9 mouse cellular contexts compared by ENCODE assay signal in genomic region chr19:3922661-3923371, GRCm38 (mm10). TPM values are rescaled to one million over a fixed set of nuclear protein-coding genes. Genes with fewer than 3 reads are reported as not detected.
A peak's percentile ranks its signal among the peaks of the same experiment; 100 is the strongest.
DNase-seq lines count a peak whose midpoint lies in the region; ATAC-seq and TF ChIP-seq lines count a peak whose summit lies in the region.
"Had no signal": no experiment of that assay in that cellular context is flagged by ENCODE, and none has a peak within 500 bp of the region (broad histone marks: within the 10 kb centered on the region; RNA-seq: fewer than 3 reads in every experiment).

No protein-coding gene starts in this region.

- TF ChIP-seq CTCF in gastrocnemius, adult 2 months (IDR thresholded peaks at IDR 0.05) = no peak
- 0 out of 2 replicates have a peak, but pooled peaks have one; percentile 5 for TF ChIP-seq CTCF in liver, embryonic 14.5 days (IDR thresholded peaks at IDR 0.05; ENCODE audit: low read depth)

- peaks cover 3 to 8% of the 10 kb centered on the region in 2 experiments; a peak in 3 of 4 replicates for H3K4me1 ChIP-seq in liver, embryonic 14.5 days (replicated peaks; ENCODE audit: control insufficient read depth in 2 of 2, insufficient read depth in 2 of 2, low read length in 1 of 2)
- peaks cover 15% of the 10 kb centered on the region for H3K4me1 ChIP-seq in liver, embryonic 11.5 days (replicated peaks; ENCODE audit: control insufficient read depth, insufficient read depth, low read length)
- H3K4me1 ChIP-seq in embryonic facial prominence, embryonic 10.5 days = peaks cover 35% of the 10 kb centered on the region

- peak; percentile 42 for DNase-seq in gastrocnemius, adult 2 months
- no peak for DNase-seq in gastrocnemius, postnatal 25 days
- no peak for DNase-seq in liver, embryonic 14.5 days (ENCODE audit: low read depth in 3 of 3, low spot score in 3 of 3)
- DNase-seq in liver, embryonic 11.5 days (ENCODE audit: low spot score) = no peak
- no peak for DNase-seq in embryonic facial prominence, embryonic 10.5 days (ENCODE audit: low spot score)
- DNase-seq in right cerebral cortex, postnatal 4 days = no peak
- no peak for DNase-seq in urinary bladder, adult 18-20 months (ENCODE audit: low spot score in 2 of 2)

- H3K27ac ChIP-seq in gastrocnemius, adult 2 months = peak overlapping the region; percentile 79
- no peak overlapping the region for H3K27ac ChIP-seq in liver, embryonic 14.5 days
- no peak overlapping the region for H3K27ac ChIP-seq in liver, embryonic 11.5 days (ENCODE audit: low read depth, low read length)
- H3K27ac ChIP-seq in embryonic facial prominence, embryonic 10.5 days (replicated peaks) = peak overlapping the region; percentile 59

- no peak overlapping the region for H3K9ac ChIP-seq in liver, embryonic 14.5 days (replicated peaks)
- no peak overlapping the region for H3K9ac ChIP-seq in liver, embryonic 11.5 days (ENCODE audit: low read depth, low read length)

- H3K27me3 ChIP-seq in liver, embryonic 14.5 days (ENCODE audit: control insufficient read depth, insufficient read depth, low read length) = no peaks in the 10 kb centered on the region
- H3K27me3 ChIP-seq in liver, embryonic 11.5 days (replicated peaks; ENCODE audit: control insufficient read depth, insufficient read depth, low read length) = no peaks in the 10 kb centered on the region
- no peaks in the 10 kb centered on the region for H3K27me3 ChIP-seq in embryonic facial prominence, embryonic 10.5 days (replicated peaks; ENCODE audit: low read depth, poor library complexity, severe bottlenecking)

- no peaks in the 10 kb centered on the region for H3K9me3 ChIP-seq in liver, embryonic 14.5 days (ENCODE audit: control insufficient read depth, low read length)
- H3K9me3 ChIP-seq in liver, embryonic 11.5 days (ENCODE audit: control insufficient read depth, low read length) = no peaks in the 10 kb centered on the region
- H3K9me3 ChIP-seq in embryonic facial prominence, embryonic 10.5 days = no peaks in the 10 kb centered on the region

- no peak for TF ChIP-seq EP300 in liver, embryonic 14.5 days (IDR thresholded peaks at IDR 0.05; ENCODE audit: low read depth)

- no peak overlapping the region for H3K4me2 ChIP-seq in liver, embryonic 14.5 days (ENCODE audit: low read depth)
- H3K4me2 ChIP-seq in liver, embryonic 11.5 days = no peak overlapping the region

- H3K4me3 ChIP-seq in gastrocnemius, adult 2 months = no peak overlapping the region
- no peak overlapping the region for H3K4me3 ChIP-seq in liver, embryonic 14.5 days (ENCODE audit: insufficient read depth in 1 of 2, low read depth in 2 of 2, low read length in 2 of 2)
- H3K4me3 ChIP-seq in liver, embryonic 11.5 days (ENCODE audit: low read depth, low read length) = no peak overlapping the region
- H3K4me3 ChIP-seq in embryonic facial prominence, embryonic 10.5 days = no peak overlapping the region

- WGBS in liver, embryonic 14.5 days (ENCODE audit: insufficient replicate concordance) = 40% methylated on average over 10 of the region's 10 CpGs
- 55% methylated on average over 10 of the region's 10 CpGs for WGBS in liver, embryonic 11.5 days
- WGBS in embryonic facial prominence, embryonic 10.5 days = 53% methylated on average over 10 of the region's 10 CpGs

- no peak for ATAC-seq in liver, embryonic 14.5 days (ENCODE audit: insufficient read depth)
- ATAC-seq in liver, embryonic 11.5 days (replicated peaks; ENCODE audit: low FRiP score) = no peak
- 0 out of 2 replicates have a peak, but pooled peaks have one; percentile 42 for ATAC-seq in megakaryocyte-erythroid progenitor cell, adult 5-6 weeks (replicated peaks; ENCODE audit: low FRiP score, low TSS enrichment, poor library complexity, severe bottlenecking)

- intact Hi-C loops in gastrocnemius, adult 2 months (cut with DNase I) = no loop called here

- H3K36me3 ChIP-seq in liver, embryonic 14.5 days (replicated peaks; ENCODE audit: control insufficient read depth, insufficient read depth, low read depth) = no peaks in the 10 kb centered on the region
- H3K36me3 ChIP-seq in liver, embryonic 11.5 days (ENCODE audit: control insufficient read depth, insufficient read depth, low read length) = no peaks in the 10 kb centered on the region
- no peaks in the 10 kb centered on the region for H3K36me3 ChIP-seq in embryonic facial prominence, embryonic 10.5 days (replicated peaks)

RNA-seq across cellular contexts. Expression of gene Aldh3b1, which starts 6.8 kb away (rescaled TPM):
- total RNA-seq in gastrocnemius, adult 2 months (2021) = under 1 TPM; 0.77 to 0.98 TPM
- total RNA-seq in gastrocnemius, postnatal 25 days (2021) = 1 to 10 TPM; 1.4 to 1.7 TPM
- polyA plus RNA-seq in liver, embryonic 14.5 days (2012; rRNA removed) = 3.3 and 3.6 TPM in 2 replicates
- 4.9 and 5.3 TPM in 2 replicates for polyA plus RNA-seq in liver, embryonic 14.5 days (2014; fragmentation: Nextera tagmentation; extraction: Ambion mirVana)
- polyA plus RNA-seq in liver, embryonic 11.5 days (2014; fragmentation: Nextera tagmentation; extraction: Ambion mirVana) = 1.7 TPM in 2 replicates
- polyA plus RNA-seq in embryonic facial prominence, embryonic 10.5 days (2016; fragmentation: Nextera tagmentation; extraction: Ambion mirVana) = 0.48 and 0.81 TPM in 2 replicates
- total RNA-seq in megakaryocyte-erythroid progenitor cell, adult 5-6 weeks (2014; fragmentation: Nextera tagmentation) = 3.9 TPM in 1 of 2 replicates, not detected in the other
- not detected in 2 replicates for total RNA-seq in megakaryocyte-erythroid progenitor cell, adult 5-6 weeks (2017)

RNA-seq across cellular contexts. Expression of gene Ndufs8, which starts 10.2 kb away (rescaled TPM):
- 100 to 1,000 TPM; 211 to 334 TPM for total RNA-seq in gastrocnemius, adult 2 months (2021)
- total RNA-seq in gastrocnemius, postnatal 25 days (2021) = 100 to 1,000 TPM; 260 to 277 TPM
- 118 and 126 TPM in 2 replicates for polyA plus RNA-seq in liver, embryonic 14.5 days (2012; rRNA removed)
- polyA plus RNA-seq in liver, embryonic 14.5 days (2014; fragmentation: Nextera tagmentation; extraction: Ambion mirVana) = 209 and 219 TPM in 2 replicates
- 278 and 287 TPM in 2 replicates for polyA plus RNA-seq in liver, embryonic 11.5 days (2014; fragmentation: Nextera tagmentation; extraction: Ambion mirVana)
- polyA plus RNA-seq in embryonic facial prominence, embryonic 10.5 days (2016; fragmentation: Nextera tagmentation; extraction: Ambion mirVana) = 250 and 258 TPM in 2 replicates
- 175 and 218 TPM in 2 replicates for total RNA-seq in megakaryocyte-erythroid progenitor cell, adult 5-6 weeks (2014; fragmentation: Nextera tagmentation)
- 54.3 and 59.0 TPM in 2 replicates for total RNA-seq in megakaryocyte-erythroid progenitor cell, adult 5-6 weeks (2017)

RNA-seq across cellular contexts. Expression of gene Unc93b1, which starts 12.2 kb away (rescaled TPM):
- 1 to 10 TPM; 3.6 to 6.4 TPM for total RNA-seq in gastrocnemius, adult 2 months (2021)
- 10 to 100 TPM in 1 of 2 experiments, 1 to 10 TPM in 1; 8.4 to 10.2 TPM for total RNA-seq in gastrocnemius, postnatal 25 days (2021)
- 19.8 and 22.8 TPM in 2 replicates for polyA plus RNA-seq in liver, embryonic 14.5 days (2012; rRNA removed)
- polyA plus RNA-seq in liver, embryonic 14.5 days (2014; fragmentation: Nextera tagmentation; extraction: Ambion mirVana) = 14.7 and 15.1 TPM in 2 replicates
- 14.2 and 16.0 TPM in 2 replicates for polyA plus RNA-seq in liver, embryonic 11.5 days (2014; fragmentation: Nextera tagmentation; extraction: Ambion mirVana)
- polyA plus RNA-seq in embryonic facial prominence, embryonic 10.5 days (2016; fragmentation: Nextera tagmentation; extraction: Ambion mirVana) = 7.3 and 8.4 TPM in 2 replicates
- 9.1 and 10.4 TPM in 2 replicates for total RNA-seq in megakaryocyte-erythroid progenitor cell, adult 5-6 weeks (2014; fragmentation: Nextera tagmentation)
- total RNA-seq in megakaryocyte-erythroid progenitor cell, adult 5-6 weeks (2017) = 3.9 and 16.4 TPM in 2 replicates

RNA-seq across cellular contexts. Expression of gene Tcirg1, which starts 15.9 kb away (rescaled TPM):
- 1 to 10 TPM; 5.1 to 5.8 TPM for total RNA-seq in gastrocnemius, adult 2 months (2021)
- 1 to 10 TPM; 5.2 to 7.0 TPM for total RNA-seq in gastrocnemius, postnatal 25 days (2021)
- 47.1 and 48.6 TPM in 2 replicates for polyA plus RNA-seq in liver, embryonic 14.5 days (2012; rRNA removed)
- 15.4 and 15.6 TPM in 2 replicates for polyA plus RNA-seq in liver, embryonic 14.5 days (2014; fragmentation: Nextera tagmentation; extraction: Ambion mirVana)
- polyA plus RNA-seq in liver, embryonic 11.5 days (2014; fragmentation: Nextera tagmentation; extraction: Ambion mirVana) = 39.8 and 42.8 TPM in 2 replicates
- 28.0 and 28.8 TPM in 2 replicates for polyA plus RNA-seq in embryonic facial prominence, embryonic 10.5 days (2016; fragmentation: Nextera tagmentation; extraction: Ambion mirVana)
- 27.6 and 37.7 TPM in 2 replicates for total RNA-seq in megakaryocyte-erythroid progenitor cell, adult 5-6 weeks (2014; fragmentation: Nextera tagmentation)
- total RNA-seq in megakaryocyte-erythroid progenitor cell, adult 5-6 weeks (2017) = 6.7 and 44.0 TPM in 2 replicates

RNA-seq across cellular contexts. Expression of gene Aldh3b3, which starts 35.6 kb away (rescaled TPM):
- total RNA-seq in gastrocnemius, adult 2 months (2021) = not detected
- total RNA-seq in gastrocnemius, postnatal 25 days (2021) = not detected
- polyA plus RNA-seq in liver, embryonic 14.5 days (2012; rRNA removed) = 0.02 and 0.04 TPM in 2 replicates
- not detected in 2 replicates for polyA plus RNA-seq in liver, embryonic 14.5 days (2014; fragmentation: Nextera tagmentation; extraction: Ambion mirVana)
- not detected in 2 replicates for polyA plus RNA-seq in liver, embryonic 11.5 days (2014; fragmentation: Nextera tagmentation; extraction: Ambion mirVana)
- not detected in 2 replicates for polyA plus RNA-seq in embryonic facial prominence, embryonic 10.5 days (2016; fragmentation: Nextera tagmentation; extraction: Ambion mirVana)
- total RNA-seq in megakaryocyte-erythroid progenitor cell, adult 5-6 weeks (2014; fragmentation: Nextera tagmentation) = not detected in 2 replicates
- not detected in 2 replicates for total RNA-seq in megakaryocyte-erythroid progenitor cell, adult 5-6 weeks (2017)
- total RNA-seq: gastrocnemius, adult 18-20 months had no signal

Comparison
In these comparisons a context has a peak if more than half of its experiments do, and no peak if none do; other contexts are left out.
1. H3K27ac ChIP-seq: peak in gastrocnemius, adult 2 months (single experiment) and embryonic facial prominence, embryonic 10.5 days (single experiment); none in liver, embryonic 14.5 days (single experiment) and liver, embryonic 11.5 days (single experiment).